Mouse (Mus musculus) heart, adult 2 months (tissue): ENCODE results near the gene Snx9.

Source experiments
- CTCF ChIP-seq: fragments of 200-600 bp; IDR thresholded peaks from 2 replicates; pipeline ENCODE4 v1.8.1; 2022; ENCODE audit warnings: antibody characterized with exemption, mild to moderate bottlenecking, moderate library complexity
- EP300 ChIP-seq: fragments of 200-500 bp; IDR thresholded peaks from 2 replicates; pipeline ENCODE4 v1.6.1; 2011; ENCODE audit warnings: low read depth, low read length, control low read depth; ENCODE audit not compliant: insufficient read depth
- POLR2A ChIP-seq: fragments of 200-500 bp; IDR thresholded peaks from 2 replicates; pipeline ENCODE4 v1.6.1; 2011; ENCODE audit warnings: mild to moderate bottlenecking, low read depth, low read length, control low read depth; ENCODE audit not compliant: insufficient read depth

DNA sequence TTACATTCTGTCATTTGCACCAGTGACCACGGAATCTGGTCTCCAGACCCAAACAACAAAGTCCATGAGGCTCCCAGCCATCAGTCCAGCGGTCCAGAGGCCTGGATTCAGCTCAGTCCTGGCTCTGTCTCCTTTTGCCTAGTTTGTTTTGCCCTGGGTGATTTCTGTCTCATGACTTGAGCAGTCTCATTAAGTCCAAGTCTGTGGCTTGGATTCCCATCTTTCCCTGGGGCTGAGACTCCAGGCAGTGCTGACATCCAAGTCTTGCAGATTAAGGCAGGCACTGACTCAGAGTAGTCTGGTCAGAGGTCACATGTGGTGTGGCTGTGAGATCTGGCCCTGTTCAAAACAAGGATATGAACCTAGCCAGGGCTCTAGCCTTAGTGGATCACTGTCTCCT lies 35.2 kb upstream of the Snx9 start:
- no peak for TF ChIP-seq POLR2A
- TF ChIP-seq CTCF = no peak
- no peak for TF ChIP-seq EP300
